Comparison of ENCODE assay signal across 22 mouse cellular contexts in genomic region chr16:43438878-43439371, GRCm38 (mm10).
A peak's percentile ranks its signal among the peaks of the same experiment; 100 is the strongest.
DNase-seq lines count a peak whose midpoint lies in the region; ATAC-seq and TF ChIP-seq lines count a peak whose summit lies in the region.
"Had no signal": no experiment of that assay in that cellular context is flagged by ENCODE, and none has a peak within 500 bp of the region (broad histone marks: within the 10 kb centered on the region; RNA-seq: fewer than 3 reads in every experiment).

No protein-coding gene starts in this region.

- H3K79me2 ChIP-seq in heart, adult 2 months (replicated peaks; ENCODE audit: control insufficient read depth, insufficient read depth, low read length): no peaks in the 10 kb centered on the region

- TF ChIP-seq CTCF in heart, adult 2 months (IDR thresholded peaks at IDR 0.05): no peak
- no peak for TF ChIP-seq CTCF in lung, embryonic 14.5 days (IDR thresholded peaks at IDR 0.05; ENCODE audit: low read depth)
- no peak for TF ChIP-seq CTCF in lung, adult 2 months (IDR thresholded peaks at IDR 0.05; ENCODE audit: insufficient read depth, low read length)

- TF ChIP-seq EP300 in heart, adult 2 months (IDR thresholded peaks at IDR 0.05; ENCODE audit: insufficient read depth, low read depth, low read length): no peak

- no peak overlapping the region for H3K9ac ChIP-seq in heart, adult 2 months (ENCODE audit: low read depth, low read length)
- no peak overlapping the region for H3K9ac ChIP-seq in lung, embryonic 14.5 days
- H3K9ac ChIP-seq: embryonic facial prominence, embryonic 15.5 days; forebrain, embryonic 12.5 days; heart, embryonic 13.5 days; hindbrain, embryonic 12.5 days had no signal

- 42% methylated on average over 8 of the region's 8 CpGs for whole genome bisulfite sequencing in heart, adult 2 months
- 51% methylated on average over 8 of the region's 8 CpGs for WGBS in lung, embryonic 14.5 days
- 44% methylated on average over 8 of the region's 8 CpGs for WGBS in lung, adult 2 months

- no peak overlapping the region for H3K4me3 ChIP-seq in heart, adult 2 months
- H3K4me3 ChIP-seq in lung, embryonic 14.5 days (ENCODE audit: low read depth, low read length): no peak overlapping the region
- no peak overlapping the region for H3K4me3 ChIP-seq in lung, adult 2 months (replicated peaks; ENCODE audit: extremely low read depth, low read depth, low read length)
- H3K4me3 ChIP-seq: embryonic facial prominence, embryonic 15.5 days; erythroblast, embryonic 14.5 days; forebrain, embryonic 12.5 days; heart, embryonic 13.5 days; hindbrain, embryonic 12.5 days had no signal

- no peaks in the 10 kb centered on the region for H3K9me3 ChIP-seq in lung, embryonic 14.5 days (ENCODE audit: low read depth, low read length)
- H3K9me3 ChIP-seq: embryonic facial prominence, embryonic 15.5 days; forebrain, embryonic 12.5 days; heart, embryonic 13.5 days; hindbrain, embryonic 12.5 days had no signal

- intact Hi-C loops in heart, adult 2 months (cut with DNase I): loop anchor here (10.0 kb wide), 1 partner anchor 74 kb away; no protein-coding TSS in a partner anchor

- no peak overlapping the region for H3K4me2 ChIP-seq in lung, embryonic 14.5 days
- H3K4me2 ChIP-seq: embryonic facial prominence, embryonic 15.5 days; forebrain, embryonic 12.5 days; heart, embryonic 13.5 days; hindbrain, embryonic 12.5 days had no signal

- H3K36me3 ChIP-seq in heart, adult 2 months (ENCODE audit: control insufficient read depth, insufficient read depth, low read length): peaks cover 19% of the 10 kb centered on the region
- no peaks in the 10 kb centered on the region for H3K36me3 ChIP-seq in lung, embryonic 14.5 days (ENCODE audit: insufficient read depth)
- H3K36me3 ChIP-seq: embryonic facial prominence, embryonic 15.5 days; forebrain, embryonic 12.5 days; heart, embryonic 13.5 days; hindbrain, embryonic 12.5 days had no signal

- peak; percentile 21; the same call in 1 of the 2 replicates for ATAC-seq in lung, embryonic 14.5 days (ENCODE audit: insufficient read depth)
- ATAC-seq: forebrain, embryonic 16.5 days; hindbrain, embryonic 16.5 days; inflammation-experienced regulatory T-cells, adult 6 months; intestine, postnatal 0 days had no signal

- peaks cover 3% of the 10 kb centered on the region for H3K4me1 ChIP-seq in heart, adult 2 months (ENCODE audit: control insufficient read depth, insufficient read depth, low read length)
- H3K4me1 ChIP-seq in lung, embryonic 14.5 days (ENCODE audit: insufficient read depth): no peaks in the 10 kb centered on the region
- peaks cover 2% of the 10 kb centered on the region for H3K4me1 ChIP-seq in lung, adult 2 months (ENCODE audit: control insufficient read depth, insufficient read depth, low read length)
- H3K4me1 ChIP-seq: embryonic facial prominence, embryonic 15.5 days had no signal

- peak overlapping the region; percentile 54 for H3K27ac ChIP-seq in heart, adult 2 months
- H3K27ac ChIP-seq in lung, embryonic 14.5 days (ENCODE audit: low read depth): no peak overlapping the region
- H3K27ac ChIP-seq: embryonic facial prominence, embryonic 15.5 days; forebrain, embryonic 12.5 days; heart, embryonic 13.5 days; hindbrain, embryonic 12.5 days had no signal

- DNase-seq in heart, adult 2 months: no peak
- no peak for DNase-seq in heart, adult 18-20 months
- DNase-seq in lung, embryonic 14.5 days: no peak
- DNase-seq in lung, postnatal 4 days: no peak
- DNase-seq in lung, postnatal 36 days: peak; percentile 32
- no peak for DNase-seq in lung, adult 2 months
- DNase-seq: adrenal gland, adult 2 months; adrenal gland, postnatal 36 days; cerebellum, adult 11 months; cerebellum, adult 8-10 months; cerebellum, postnatal 14 days; embryo, embryonic 11 days; gastrocnemius, postnatal 25 days had no signal

- no peak for TF ChIP-seq POLR2A in heart, adult 2 months (IDR thresholded peaks at IDR 0.05; ENCODE audit: insufficient read depth, low read depth, low read length)
- no peak for TF ChIP-seq POLR2A in lung, adult 2 months (IDR thresholded peaks at IDR 0.05; ENCODE audit: borderline replicate concordance, extremely low read depth, low read depth, low read length)

- no peaks in the 10 kb centered on the region for H3K27me3 ChIP-seq in heart, adult 2 months (ENCODE audit: control insufficient read depth, insufficient read depth, low read length)
- H3K27me3 ChIP-seq in lung, embryonic 14.5 days (ENCODE audit: insufficient read depth, low read length): no peaks in the 10 kb centered on the region
- H3K27me3 ChIP-seq: embryonic facial prominence, embryonic 15.5 days; forebrain, embryonic 12.5 days; heart, embryonic 13.5 days; hindbrain, embryonic 12.5 days had no signal
